Mouse (Mus musculus): ENCODE measurements around the gene Mustn1.
A peak's percentile ranks its signal among the peaks of the same experiment; 100 is the strongest.

DNA sequence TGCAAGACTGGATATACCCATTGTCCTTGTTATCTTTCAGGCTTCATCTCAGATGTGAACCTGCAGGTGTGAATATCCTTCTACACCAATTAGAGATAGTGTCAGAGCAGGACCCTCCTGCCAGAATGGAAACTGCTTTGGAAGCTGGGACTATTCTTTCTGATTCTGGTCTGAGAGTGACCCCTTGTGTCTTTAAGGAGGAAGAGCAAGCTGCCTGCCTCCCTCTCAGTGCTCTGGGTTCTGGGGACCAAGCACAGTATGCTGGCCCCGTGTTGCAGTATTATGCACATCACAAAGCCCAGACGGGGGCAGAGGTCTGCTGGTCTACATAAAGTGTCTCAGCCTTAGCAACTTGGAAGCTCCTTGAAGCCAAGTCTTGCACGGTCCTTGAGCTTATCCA is 13.7 kb upstream of the Mustn1 start:
- TF ChIP-seq CTCF (IDR thresholded peaks at IDR 0.05; ENCODE audit: low read depth) (peak; percentile 83), EP300 (optimal IDR thresholded peaks at IDR 0.05) (no peak)
